Mouse (Mus musculus) small intestine, adult 2 months (tissue): ENCODE data around the gene Erbb3.
"Not testable (repeated sequence)": the region's sequence is repeated elsewhere in the genome, so short reads cannot be mapped to it uniquely, and the experiment has no call there.

ENCODE experiments used
- CTCF ChIP-seq: fragments of 200-500 bp; IDR thresholded peaks from 2 replicates; pipeline ENCODE4 v1.5.1; 2012; ENCODE audit warnings: low read depth, mild to moderate bottlenecking, control low read depth, inconsistent platforms, low read length, moderate library complexity, mixed read lengths; ENCODE audit not compliant: insufficient replicate concordance, insufficient read length; ENCODE audit errors: extremely low read depth
- POLR2A ChIP-seq: fragments of 200-500 bp; IDR thresholded peaks from 2 replicates; pipeline ENCODE4 v1.6.1; 2012; ENCODE audit warnings: low read depth, mild to moderate bottlenecking, control low read depth, inconsistent platforms, low read length, moderate library complexity

DNA sequence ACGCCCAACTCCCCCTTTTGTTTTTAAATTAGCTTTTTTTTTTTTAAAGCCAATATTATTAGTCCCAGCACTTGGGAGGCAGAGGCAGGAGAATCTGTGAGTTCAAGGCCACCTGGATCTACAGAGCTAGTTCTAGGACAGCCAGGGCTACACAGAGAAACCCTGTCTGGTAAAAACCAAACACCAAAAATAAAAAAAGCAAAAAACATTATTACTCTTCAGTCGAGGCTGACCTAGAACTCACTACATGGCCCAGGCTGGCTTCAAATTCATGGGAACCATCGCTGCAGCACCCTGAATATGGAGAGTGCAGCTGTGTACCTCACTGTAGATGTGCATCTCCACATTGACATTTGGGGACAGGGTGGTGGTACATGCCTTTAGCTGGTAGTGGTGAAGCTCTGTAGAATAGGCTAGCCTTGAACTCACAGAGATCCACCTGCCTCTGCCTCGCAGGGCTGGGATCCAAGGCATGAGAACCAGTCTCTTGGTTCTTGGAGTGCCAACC is 33.7 kb upstream of the Erbb3 start:
- not testable (repeated sequence) for TF ChIP-seq POLR2A, CTCF
